Mouse (Mus musculus) left cerebral cortex, adult 8-10 months (tissue): ENCODE measurements at regions not wholly inside any gene's neighbourhood (a gene's known extent, or its start where the extent isn't known, plus 50 kb on each side); places are given as distances from the start of the nearest gene placed in this dataset.
A peak's percentile ranks its signal among the peaks of the same experiment; 100 is the strongest.

Experiments used
- DNase-seq, 2 experiments: peaks; one replicate each; pipeline ENCODE4 v3.0.0; 2022; ENCODE audit warnings: low spot score in 2 of 2

- DNase-seq, result no peak
Observed at GRCm38 (mm10) chr2:75451846-75452267, 207.2 kb upstream of the Hnrnpa3 start.

- no peak for DNase-seq
Observed at GRCm38 (mm10) chr2:75452274-75453148, 206.6 kb upstream of the Hnrnpa3 start.

GRCm38 (mm10) chr2:75455481-75455880 is 203.6 kb upstream of the Hnrnpa3 start:
- DNase-seq, result no peak

- no peak for DNase-seq
Observed at GRCm38 (mm10) chr2:75456272-75456671, 202.8 kb upstream of the Hnrnpa3 start.

GRCm38 (mm10) chr2:75457423-75457822 is 201.6 kb upstream of the Hnrnpa3 start:
- no peak for DNase-seq

- no peak for DNase-seq
Observed at GRCm38 (mm10) chr2:75458898-75459297, 200.2 kb upstream of the Hnrnpa3 start.

- no peak for DNase-seq
Observed at GRCm38 (mm10) chr2:75460419-75460818, 198.6 kb upstream of the Hnrnpa3 start.

- DNase-seq, result no peak
Observed at GRCm38 (mm10) chr2:75461019-75461418, 198.0 kb upstream of the Hnrnpa3 start.

- DNase-seq, result no peak
Observed at GRCm38 (mm10) chr2:75461421-75461991, 197.6 kb upstream of the Hnrnpa3 start.

- DNase-seq, result no peak
Observed at GRCm38 (mm10) chr2:75462030-75462671, 196.9 kb upstream of the Hnrnpa3 start.

- no peak for DNase-seq
Observed at GRCm38 (mm10) chr2:75463091-75463490, 196.0 kb upstream of the Hnrnpa3 start.

GRCm38 (mm10) chr2:75464429-75464828 is 194.6 kb upstream of the Hnrnpa3 start:
- DNase-seq, result no peak

- DNase-seq, result no peak
Observed at GRCm38 (mm10) chr2:75468851-75469250, 190.2 kb upstream of the Hnrnpa3 start.

GRCm38 (mm10) chr2:75469958-75470687 is 188.9 kb upstream of the Hnrnpa3 start:
- DNase-seq, result peak; percentile 14 to 15

- DNase-seq, result no peak
Observed at GRCm38 (mm10) chr2:75470688-75471054, 188.4 kb upstream of the Hnrnpa3 start.

GRCm38 (mm10) chr2:75472489-75472888 is 186.6 kb upstream of the Hnrnpa3 start:
- no peak for DNase-seq

GRCm38 (mm10) chr2:75474509-75474908 is 184.6 kb upstream of the Hnrnpa3 start:
- DNase-seq, result no peak

GRCm38 (mm10) chr2:75476350-75476749 is 182.7 kb upstream of the Hnrnpa3 start:
- DNase-seq, result no peak

- DNase-seq, result peak in 1 of 2 experiments; percentile 10
Observed at GRCm38 (mm10) chr2:75477076-75477475, 182.0 kb upstream of the Hnrnpa3 start.

- no peak for DNase-seq
Observed at GRCm38 (mm10) chr2:75479546-75479945, 179.5 kb upstream of the Hnrnpa3 start.

- no peak for DNase-seq
Observed at GRCm38 (mm10) chr2:75481863-75482262, 177.2 kb upstream of the Hnrnpa3 start.

GRCm38 (mm10) chr2:75482484-75482883 is 176.6 kb upstream of the Hnrnpa3 start:
- no peak for DNase-seq
